Mouse (Mus musculus): Measurements from ENCODE around the gene Samd4. TPM values are rescaled to one million over a fixed set of nuclear protein-coding genes. Genes with fewer than 3 reads are reported as not detected.
"Not testable (repeated sequence)": the region's sequence is repeated elsewhere in the genome, so short reads cannot be mapped to it uniquely, and the experiment has no call there.

The Samd4 gene
- polyA plus RNA-seq, 1 experiment from 2014 or later: 2.9 TPM

DNA sequence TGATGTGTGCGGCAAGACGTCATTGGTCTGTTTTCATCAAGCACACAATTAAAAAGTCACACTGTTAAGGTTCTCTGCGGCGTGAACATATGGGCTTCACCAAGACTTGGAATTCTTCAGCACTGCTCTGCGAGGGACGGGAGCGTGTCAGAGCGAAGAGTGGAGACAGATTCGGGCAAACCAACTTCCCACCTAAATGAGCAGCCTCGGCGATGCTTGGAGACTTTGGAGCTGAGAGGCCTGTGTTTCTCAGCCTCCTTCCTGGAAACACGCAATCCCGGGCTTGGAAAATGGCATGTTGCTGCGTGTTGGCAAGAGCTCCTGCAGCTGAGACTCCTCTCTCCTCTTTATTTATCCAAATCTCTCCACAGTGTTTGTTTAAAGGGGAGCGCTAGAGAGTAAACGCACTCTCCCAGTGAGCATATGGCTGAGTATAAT is 210.7 kb downstream of the Samd4 start:
- Histone ChIP-seq H3K36me3 (ENCODE audit: control insufficient read depth, insufficient read depth, low read length) (no peaks in the 10 kb centered on the region), H3K4me1 (replicated peaks; ENCODE audit: control insufficient read depth, insufficient read depth, low read length) (no peaks in the 10 kb centered on the region), H3K9me3 (ENCODE audit: control insufficient read depth, low read length) (no peaks in the 10 kb centered on the region), H3K9ac (ENCODE audit: low read length) (no peak overlapping the region), H3K4me3 (ENCODE audit: low read depth, low read length) (no peak overlapping the region), H3K4me2 (ENCODE audit: low read depth, low read length, severe bottlenecking) (no peak overlapping the region), H3K27me3 (ENCODE audit: control insufficient read depth, insufficient read depth, low read length) (no peaks in the 10 kb centered on the region), H3K27ac (ENCODE audit: low read depth, low read length) (no peak overlapping the region)
- DNase-seq (ENCODE audit: low spot score) (no peak), ATAC-seq (replicated peaks; ENCODE audit: low FRiP score) (no peak)
- 80% methylated on average over 16 of the region's 16 CpGs for WGBS

DNA sequence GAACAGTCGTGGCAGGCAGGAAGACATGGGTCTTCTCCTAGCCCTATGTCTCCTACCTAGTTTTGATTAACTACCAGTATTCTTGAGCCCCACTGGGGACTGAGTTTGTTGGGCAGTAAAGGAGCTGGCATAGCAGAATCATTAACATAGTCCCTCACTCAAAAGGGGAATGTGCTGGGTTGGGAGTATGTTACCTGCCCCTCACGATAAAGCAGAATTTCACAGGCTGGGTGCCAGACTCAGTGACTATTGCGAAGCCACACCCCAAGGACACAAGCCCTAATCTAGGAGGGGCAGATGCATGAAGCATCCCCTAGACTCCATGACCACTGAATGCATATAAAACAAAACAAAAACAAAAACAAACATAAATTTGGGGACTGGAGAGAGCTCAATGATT is 212.4 kb downstream of the Samd4 start:
- Histone ChIP-seq H3K27ac (ENCODE audit: low read depth, low read length) (no peak overlapping the region), H3K4me2 (ENCODE audit: low read depth, low read length, severe bottlenecking) (no peak overlapping the region), H3K4me3 (ENCODE audit: low read depth, low read length) (no peak overlapping the region), H3K9me3 (ENCODE audit: control insufficient read depth, low read length) (no peaks in the 10 kb centered on the region), H3K9ac (ENCODE audit: low read length) (no peak overlapping the region), H3K4me1 (replicated peaks; ENCODE audit: control insufficient read depth, insufficient read depth, low read length) (no peaks in the 10 kb centered on the region), H3K27me3 (ENCODE audit: control insufficient read depth, insufficient read depth, low read length) (no peaks in the 10 kb centered on the region), H3K36me3 (ENCODE audit: control insufficient read depth, insufficient read depth, low read length) (no peaks in the 10 kb centered on the region)
- DNase-seq (ENCODE audit: low spot score) (no peak), ATAC-seq (replicated peaks; ENCODE audit: low FRiP score) (no peak)
- WGBS: 88% methylated on average over 3 of the region's 3 CpGs

DNA sequence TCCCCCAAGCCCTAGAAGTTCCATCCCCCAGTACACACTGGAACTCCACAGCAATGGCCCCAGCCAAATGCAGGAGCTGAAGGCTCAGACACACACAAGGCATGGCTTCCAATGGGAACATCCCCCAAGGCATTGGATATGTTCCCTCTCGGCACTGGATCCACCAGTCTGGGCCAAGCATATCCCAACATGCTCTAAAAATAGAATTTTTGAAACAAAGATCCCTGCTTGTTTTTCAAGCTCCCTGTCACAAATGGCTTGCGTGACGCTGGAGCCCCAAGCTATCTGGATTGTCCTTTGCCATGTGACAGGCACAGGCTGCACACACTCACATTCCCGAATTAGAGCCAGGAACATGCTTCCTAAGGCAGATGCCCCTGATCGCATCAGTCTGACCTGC is 213.7 kb downstream of the Samd4 start:
- H3K4me2 ChIP-seq (ENCODE audit: low read depth, low read length, severe bottlenecking): no peak overlapping the region
- H3K36me3 ChIP-seq (ENCODE audit: control insufficient read depth, insufficient read depth, low read length): no peaks in the 10 kb centered on the region
- no peaks in the 10 kb centered on the region for H3K4me1 ChIP-seq (replicated peaks; ENCODE audit: control insufficient read depth, insufficient read depth, low read length)
- no peaks in the 10 kb centered on the region for H3K27me3 ChIP-seq (ENCODE audit: control insufficient read depth, insufficient read depth, low read length)
- no peaks in the 10 kb centered on the region for H3K9me3 ChIP-seq (ENCODE audit: control insufficient read depth, low read length)
- no peak overlapping the region for H3K27ac ChIP-seq (ENCODE audit: low read depth, low read length)
- H3K9ac ChIP-seq (ENCODE audit: low read length): no peak overlapping the region
- ATAC-seq (replicated peaks; ENCODE audit: low FRiP score): no peak
- DNase-seq (ENCODE audit: low spot score): no peak
- no peak overlapping the region for H3K4me3 ChIP-seq (ENCODE audit: low read depth, low read length)
- 93% methylated on average over 5 of the region's 5 CpGs for WGBS

DNA sequence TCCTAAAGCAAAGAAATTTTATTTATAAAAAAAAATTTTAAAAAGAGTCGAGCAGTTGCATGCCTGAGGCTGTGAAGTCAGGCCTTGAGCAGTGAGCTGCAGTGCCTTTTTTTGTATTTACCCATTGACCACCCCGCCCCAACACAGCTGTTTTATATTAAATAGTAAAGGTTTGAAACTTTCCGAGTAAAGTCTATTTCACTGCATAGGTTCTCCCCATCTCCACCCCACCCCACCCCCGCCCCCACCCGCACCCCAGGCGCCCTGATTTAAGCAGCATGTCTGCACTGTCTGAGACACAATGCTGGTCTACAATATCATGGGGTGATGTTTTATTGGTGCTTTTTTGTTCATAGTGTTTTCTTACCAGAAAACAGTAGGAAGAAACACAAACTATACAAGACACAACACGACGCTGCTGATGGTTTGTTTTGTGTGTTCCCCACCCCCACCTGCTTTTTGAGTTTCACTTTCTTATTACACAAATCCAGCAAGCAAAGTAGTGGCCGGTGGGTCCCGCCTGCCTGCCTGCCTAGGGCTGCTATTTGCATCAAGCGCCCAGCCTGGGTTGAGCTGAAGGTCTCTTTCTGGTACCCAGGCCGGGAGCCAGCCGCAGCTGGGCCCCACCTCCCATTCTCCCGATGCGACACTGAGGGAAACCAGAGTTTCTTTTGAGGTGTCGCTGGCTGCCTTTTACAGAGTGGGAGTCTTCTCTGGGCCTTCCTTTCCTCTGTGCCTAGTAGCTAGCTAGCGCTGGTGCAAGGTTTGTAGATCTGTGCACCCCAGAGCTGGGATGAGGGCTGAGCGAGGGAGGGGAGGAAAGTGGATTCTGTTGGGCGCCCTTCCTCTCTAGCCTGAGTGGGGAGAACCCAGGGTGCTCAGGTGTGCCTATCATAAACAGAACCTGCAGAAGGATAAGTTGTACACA is 221.9 kb downstream of the Samd4 start:
- DNase-seq (ENCODE audit: low spot score) (no peak), ATAC-seq (replicated peaks; ENCODE audit: low FRiP score) (no peak)
- no peak overlapping the region for H3K9ac ChIP-seq (ENCODE audit: low read length)
- H3K4me1 ChIP-seq (replicated peaks; ENCODE audit: control insufficient read depth, insufficient read depth, low read length): no peaks in the 10 kb centered on the region
- no peaks in the 10 kb centered on the region for H3K36me3 ChIP-seq (ENCODE audit: control insufficient read depth, insufficient read depth, low read length)
- H3K9me3 ChIP-seq (ENCODE audit: control insufficient read depth, low read length): no peaks in the 10 kb centered on the region
- H3K27me3 ChIP-seq (ENCODE audit: control insufficient read depth, insufficient read depth, low read length): no peaks in the 10 kb centered on the region
- no peak overlapping the region for H3K4me3 ChIP-seq (ENCODE audit: low read depth, low read length)
- WGBS: 28% methylated on average over 19 of the region's 19 CpGs
- no peak overlapping the region for H3K4me2 ChIP-seq (ENCODE audit: low read depth, low read length, severe bottlenecking)
- no peak overlapping the region for H3K27ac ChIP-seq (ENCODE audit: low read depth, low read length)

DNA sequence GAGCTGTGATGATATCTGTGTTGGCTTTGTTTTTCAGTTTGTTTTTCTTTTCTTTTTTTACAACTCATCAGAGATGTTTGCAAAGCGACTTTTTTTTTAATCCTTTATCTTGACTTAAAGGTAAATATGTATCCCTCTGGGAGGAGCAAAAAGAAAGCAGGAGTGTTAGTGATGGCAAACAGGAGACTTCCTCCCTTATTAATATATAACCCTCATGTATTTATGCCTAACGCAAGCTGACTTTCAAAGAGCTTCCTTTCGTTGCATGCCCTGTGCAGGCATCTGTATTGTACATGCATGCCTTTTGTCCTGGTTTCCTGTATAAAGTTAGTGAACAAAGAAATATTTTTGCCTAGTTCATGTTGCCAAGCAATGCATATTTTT is 222.5 kb downstream of the Samd4 start:
- Histone ChIP-seq H3K4me1 (replicated peaks; ENCODE audit: control insufficient read depth, insufficient read depth, low read length) (no peaks in the 10 kb centered on the region), H3K9me3 (ENCODE audit: control insufficient read depth, low read length) (no peaks in the 10 kb centered on the region), H3K36me3 (ENCODE audit: control insufficient read depth, insufficient read depth, low read length) (no peaks in the 10 kb centered on the region), H3K27me3 (ENCODE audit: control insufficient read depth, insufficient read depth, low read length) (no peaks in the 10 kb centered on the region), H3K4me3 (ENCODE audit: low read depth, low read length) (no peak overlapping the region), H3K9ac (ENCODE audit: low read length) (no peak overlapping the region), H3K4me2 (ENCODE audit: low read depth, low read length, severe bottlenecking) (no peak overlapping the region), H3K27ac (ENCODE audit: low read depth, low read length) (no peak overlapping the region)
- ATAC-seq (replicated peaks; ENCODE audit: low FRiP score): no peak
- DNase-seq (ENCODE audit: low spot score): no peak
- 91% methylated on average over 3 of the region's 3 CpGs for WGBS

DNA sequence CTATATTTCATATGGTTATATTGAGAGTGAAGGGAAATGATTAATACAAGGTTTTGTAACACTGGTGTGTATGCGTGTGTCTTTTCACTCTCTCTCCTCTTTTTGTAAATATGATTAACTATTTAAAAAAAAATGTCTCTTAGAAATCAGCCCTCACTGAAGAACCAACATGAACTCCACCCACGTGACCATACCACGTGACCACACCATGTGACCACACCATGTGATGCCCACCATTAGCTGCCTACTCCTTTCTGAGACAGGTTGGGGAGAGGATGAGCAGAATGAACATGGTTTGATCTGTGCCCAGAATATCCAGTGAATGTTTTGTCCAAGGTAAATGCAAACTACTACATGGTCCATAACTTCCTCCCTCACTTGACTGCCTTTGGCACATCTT is 223.1 kb downstream of the Samd4 start:
- no peak overlapping the region for H3K4me3 ChIP-seq (ENCODE audit: low read depth, low read length)
- H3K4me1 ChIP-seq (replicated peaks; ENCODE audit: control insufficient read depth, insufficient read depth, low read length): no peaks in the 10 kb centered on the region
- DNase-seq (ENCODE audit: low spot score) (no peak), ATAC-seq (replicated peaks; ENCODE audit: low FRiP score) (no peak)
- H3K36me3 ChIP-seq (ENCODE audit: control insufficient read depth, insufficient read depth, low read length): no peaks in the 10 kb centered on the region
- no peak overlapping the region for H3K4me2 ChIP-seq (ENCODE audit: low read depth, low read length, severe bottlenecking)
- H3K27me3 ChIP-seq (ENCODE audit: control insufficient read depth, insufficient read depth, low read length): no peaks in the 10 kb centered on the region
- WGBS: 98% methylated on average over 3 of the region's 3 CpGs
- H3K27ac ChIP-seq (ENCODE audit: low read depth, low read length): no peak overlapping the region
- no peak overlapping the region for H3K9ac ChIP-seq (ENCODE audit: low read length)
- H3K9me3 ChIP-seq (ENCODE audit: control insufficient read depth, low read length): no peaks in the 10 kb centered on the region

DNA sequence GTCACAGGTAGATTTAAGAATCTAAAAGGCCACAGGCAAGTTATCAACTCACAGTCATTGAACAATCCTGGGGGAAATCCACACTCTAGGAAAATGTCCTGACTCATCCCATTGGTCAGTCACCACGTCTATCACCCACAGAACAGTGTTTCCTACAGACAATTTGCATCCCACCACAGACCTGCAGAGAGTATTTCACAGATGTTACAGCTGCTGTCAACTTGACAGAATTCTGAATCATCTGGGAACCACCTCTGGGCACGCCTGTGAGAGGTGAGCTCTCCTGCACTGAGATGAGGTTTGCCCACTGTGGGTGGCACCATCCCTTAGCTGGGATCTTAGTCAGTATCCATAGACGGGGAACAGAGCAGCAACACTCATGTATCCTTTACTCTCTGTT is 224.8 kb downstream of the Samd4 start:
- Histone ChIP-seq H3K4me1 (replicated peaks; ENCODE audit: control insufficient read depth, insufficient read depth, low read length) (no peaks in the 10 kb centered on the region), H3K9ac (ENCODE audit: low read length) (no peak overlapping the region), H3K4me3 (ENCODE audit: low read depth, low read length) (no peak overlapping the region), H3K27ac (ENCODE audit: low read depth, low read length) (no peak overlapping the region), H3K4me2 (ENCODE audit: low read depth, low read length, severe bottlenecking) (no peak overlapping the region), H3K27me3 (ENCODE audit: control insufficient read depth, insufficient read depth, low read length) (no peaks in the 10 kb centered on the region), H3K36me3 (ENCODE audit: control insufficient read depth, insufficient read depth, low read length) (no peaks in the 10 kb centered on the region), H3K9me3 (ENCODE audit: control insufficient read depth, low read length) (no peaks in the 10 kb centered on the region)
- no peak for DNase-seq (ENCODE audit: low spot score)
- WGBS: 82% methylated on average over 3 of the region's 3 CpGs
- no peak for ATAC-seq (replicated peaks; ENCODE audit: low FRiP score)

DNA sequence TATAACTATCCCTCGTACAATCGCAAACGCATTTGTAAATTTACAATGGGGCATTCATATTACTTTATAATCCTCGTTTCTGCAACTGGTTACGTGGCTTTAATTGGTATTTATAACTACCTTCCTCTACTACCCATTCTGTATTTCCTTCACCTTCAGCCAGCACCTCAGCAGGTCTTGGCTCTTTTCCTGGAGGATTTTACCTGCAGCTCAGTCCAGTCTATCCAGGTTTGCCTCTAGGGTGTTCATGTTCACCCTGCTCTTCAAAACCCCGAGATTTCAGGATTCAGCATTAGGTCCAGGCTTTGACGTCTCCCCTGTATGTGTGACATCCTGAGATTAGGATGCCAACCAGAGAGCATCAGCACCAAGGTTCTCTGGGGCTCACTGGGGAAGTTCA is 227.7 kb downstream of the Samd4 start:
- H3K36me3 ChIP-seq (ENCODE audit: control insufficient read depth, insufficient read depth, low read length); ATAC-seq (replicated peaks; ENCODE audit: low FRiP score); H3K9me3 ChIP-seq (ENCODE audit: control insufficient read depth, low read length); H3K4me2 ChIP-seq (ENCODE audit: low read depth, low read length, severe bottlenecking); DNase-seq (ENCODE audit: low spot score); H3K27ac ChIP-seq (ENCODE audit: low read depth, low read length); H3K27me3 ChIP-seq (ENCODE audit: control insufficient read depth, insufficient read depth, low read length); H3K4me3 ChIP-seq (ENCODE audit: low read depth, low read length); H3K9ac ChIP-seq (ENCODE audit: low read length); H3K4me1 ChIP-seq (replicated peaks; ENCODE audit: control insufficient read depth, insufficient read depth, low read length): not testable (repeated sequence)
- WGBS: 90% methylated on average over 6 of the region's 7 CpGs

DNA sequence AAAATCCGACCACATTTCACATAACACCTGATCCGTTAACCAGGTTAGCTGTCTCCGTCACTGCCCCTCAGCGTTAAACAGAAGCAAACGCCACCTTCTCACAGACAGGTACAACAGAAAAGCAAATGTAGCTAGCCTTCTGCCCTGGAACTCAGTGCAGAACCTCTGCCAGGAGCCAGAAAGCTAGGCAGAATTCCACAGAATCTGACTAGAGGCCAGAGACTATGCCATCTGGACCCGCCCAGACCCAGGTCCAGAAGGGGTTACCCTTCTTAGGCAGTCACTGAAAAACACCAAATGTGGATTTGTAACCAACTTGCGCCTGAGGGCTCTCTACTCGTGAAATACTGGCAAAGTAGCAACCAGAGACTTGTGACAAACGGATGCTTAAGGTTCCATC is 228.7 kb downstream of the Samd4 start:
- no peaks in the 10 kb centered on the region for H3K36me3 ChIP-seq (ENCODE audit: control insufficient read depth, insufficient read depth, low read length)
- H3K4me1 ChIP-seq (replicated peaks; ENCODE audit: control insufficient read depth, insufficient read depth, low read length): no peaks in the 10 kb centered on the region
- H3K4me2 ChIP-seq (ENCODE audit: low read depth, low read length, severe bottlenecking): no peak overlapping the region
- 60% methylated on average over 9 of the region's 9 CpGs for WGBS
- no peaks in the 10 kb centered on the region for H3K9me3 ChIP-seq (ENCODE audit: control insufficient read depth, low read length)
- H3K27me3 ChIP-seq (ENCODE audit: control insufficient read depth, insufficient read depth, low read length): no peaks in the 10 kb centered on the region
- H3K4me3 ChIP-seq (ENCODE audit: low read depth, low read length): no peak overlapping the region
- no peak for ATAC-seq (replicated peaks; ENCODE audit: low FRiP score)
- DNase-seq (ENCODE audit: low spot score): no peak
- H3K27ac ChIP-seq (ENCODE audit: low read depth, low read length): no peak overlapping the region
- H3K9ac ChIP-seq (ENCODE audit: low read length): no peak overlapping the region; the same call in 1 of the 2 replicates
